Mouse (Mus musculus) E14TG2a.4 (cell line): ENCODE results near the gene Wnt2.

Experiments
- CTCF ChIP-seq: conservative IDR thresholded peaks from 2 replicates; pipeline ENCODE4 v1.5.1; 2014; ENCODE audit warnings: low read length
- NANOG ChIP-seq: IDR thresholded peaks from 2 replicates; pipeline ENCODE4 v1.6.1; 2014; ENCODE audit warnings: borderline replicate concordance, low read length, mixed read lengths

- TF ChIP-seq CTCF (no peak), NANOG (no peak)
Measured at GRCm38 (mm10) chr6:18043172-18043571, 12.8 kb upstream of the Wnt2 start.
